Mouse (Mus musculus): ENCODE results near the gene Rhebl1.
"Not testable (repeated sequence)": the region's sequence is repeated elsewhere in the genome, so short reads cannot be mapped to it uniquely, and the experiment has no call there.

Rhebl1 gene

GRCm38 (mm10) chr15:98893940-98894745, at the start of gene Rhebl1:
Rhebl1 (minus strand) TSS chr15:98894540.
- no peak for DNase-seq (ENCODE audit: low read depth)

GRCm38 (mm10) chr15:98943133-98943532, 48.8 kb upstream of the Rhebl1 start:
- DNase-seq (ENCODE audit: low read depth) = no peak

DNA sequence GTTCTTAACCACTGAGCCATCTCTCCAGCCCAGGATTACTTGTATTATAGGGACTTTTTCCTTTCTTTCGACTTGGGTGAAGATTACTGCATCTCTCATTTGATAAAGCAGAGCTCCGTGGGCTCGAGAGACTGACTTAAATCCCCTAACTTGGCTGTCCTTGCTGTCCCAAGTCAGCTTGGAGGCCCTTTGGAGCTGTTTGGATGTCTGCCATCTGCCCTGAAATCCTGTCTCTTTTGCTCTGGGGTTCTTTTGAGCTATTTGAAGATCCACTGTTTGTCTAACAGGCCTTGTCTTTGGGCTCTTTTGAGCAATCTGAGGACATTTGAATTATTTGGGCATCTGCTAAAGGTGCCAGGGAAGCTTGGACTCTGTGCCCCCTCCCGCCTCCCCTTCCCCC, 47.7 kb upstream of the Rhebl1 start:
- DNase-seq (ENCODE audit: low read depth) = no peak

DNA sequence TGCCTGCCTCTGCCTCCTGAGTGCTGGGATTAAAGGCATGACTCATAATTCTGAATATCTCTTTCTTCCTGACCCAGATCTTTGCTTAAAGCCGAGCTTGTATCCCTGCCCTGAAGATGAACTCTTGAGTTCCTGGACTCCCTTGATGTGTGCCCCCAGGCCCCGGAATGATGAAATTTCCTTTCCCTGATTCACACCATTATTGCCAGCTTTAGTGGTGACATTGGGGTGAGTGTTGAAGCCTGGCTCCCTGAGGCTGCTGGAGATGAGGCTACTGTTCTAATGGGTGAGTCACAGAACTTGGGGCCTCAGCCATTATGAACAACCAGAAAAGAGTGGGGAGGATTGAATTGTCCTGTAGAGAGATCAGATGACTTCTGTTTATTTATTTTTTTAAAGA, 47.2 kb upstream of the Rhebl1 start:
- peak; percentile 56 for DNase-seq (ENCODE audit: low read depth)

DNA sequence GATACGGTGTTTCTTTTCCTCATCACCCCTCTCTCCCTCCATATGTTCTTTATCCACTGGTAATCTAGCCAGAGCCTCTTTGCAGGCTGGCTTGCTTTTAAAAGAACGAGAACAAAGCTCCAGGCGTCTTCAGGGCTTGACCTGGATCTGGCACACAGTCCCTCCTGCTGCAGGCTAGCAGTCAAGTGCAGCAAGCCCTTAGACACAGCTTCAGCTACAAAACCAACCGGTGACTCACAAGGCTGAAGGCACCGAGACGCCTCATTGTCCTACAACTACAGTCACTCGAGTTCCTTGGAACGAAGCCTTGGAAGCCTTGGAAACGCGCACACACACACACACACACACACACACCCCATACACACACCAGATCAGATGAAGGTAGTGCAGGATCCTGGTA, 46.5 kb upstream of the Rhebl1 start:
- no peak for DNase-seq (ENCODE audit: low read depth)

DNA sequence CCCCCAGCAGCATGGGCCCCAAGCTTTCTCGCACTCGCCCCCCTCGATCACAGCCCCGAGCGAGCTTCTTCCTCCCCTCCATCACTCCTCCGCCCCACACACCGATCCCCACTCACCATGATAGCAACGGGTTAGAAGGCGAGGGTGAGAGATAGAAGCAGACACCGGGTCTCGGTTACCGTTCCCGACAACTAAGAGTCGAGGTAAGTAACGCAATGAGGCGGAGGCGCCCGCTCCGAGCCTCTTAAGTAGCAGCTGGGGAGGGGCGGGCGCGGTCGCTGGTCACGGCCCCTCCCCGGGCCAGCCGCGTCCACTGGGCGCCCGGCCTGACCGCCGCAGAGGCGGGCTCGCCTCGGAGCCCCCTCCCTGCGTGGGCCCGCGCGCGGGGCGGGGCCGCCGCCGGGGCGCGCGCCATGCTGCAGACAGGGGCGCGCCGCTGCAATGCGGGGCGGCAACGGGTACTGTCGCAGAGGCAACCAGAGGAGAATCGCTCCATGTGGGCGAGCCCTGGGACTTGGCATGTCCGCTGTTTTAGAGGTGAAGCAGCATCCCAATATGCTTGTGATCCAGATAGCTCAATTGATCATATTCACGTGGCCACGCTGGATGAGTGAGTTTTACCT, 40.0 kb upstream of the Rhebl1 start, which contains the start of gene Tuba1b:
Tuba1b (minus strand) TSS at position 349 of the 623 bp plus-strand sequence.
- DNase-seq (ENCODE audit: low read depth) = peak; percentile 97

- peak; percentile 99 for DNase-seq (ENCODE audit: low read depth)
Measured at GRCm38 (mm10) chr15:98933833-98934216, 39.5 kb upstream of the Rhebl1 start.

GRCm38 (mm10) chr15:98933004-98933671, 38.8 kb upstream of the Rhebl1 start:
- DNase-seq (ENCODE audit: low read depth) = peak; percentile 33

DNA sequence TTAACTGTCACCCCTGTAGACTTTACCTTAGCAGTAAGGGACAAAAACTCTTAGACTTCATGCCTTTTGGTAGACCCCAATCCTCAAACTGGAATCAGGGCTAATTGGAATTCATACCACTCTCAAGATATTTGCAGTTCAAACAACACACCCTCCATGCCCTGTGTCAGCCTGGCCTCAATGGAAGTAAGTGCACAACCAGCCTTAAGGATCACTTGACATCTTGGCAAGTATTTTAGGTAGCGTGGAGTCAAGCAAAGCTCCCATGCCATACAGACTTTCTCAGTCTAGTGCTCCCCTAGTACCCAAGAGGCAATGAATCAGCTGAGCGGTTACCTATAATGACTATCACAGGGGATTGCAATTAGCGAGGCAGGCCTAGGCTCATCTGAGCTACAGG, 36.7 kb upstream of the Rhebl1 start:
- no peak for DNase-seq (ENCODE audit: low read depth)

- no peak for DNase-seq (ENCODE audit: low read depth)
Measured at GRCm38 (mm10) chr15:98930017-98930734, 35.8 kb upstream of the Rhebl1 start.

GRCm38 (mm10) chr15:98928598-98929240, 34.4 kb upstream of the Rhebl1 start:
- peak; percentile 91 for DNase-seq (ENCODE audit: low read depth)

DNA sequence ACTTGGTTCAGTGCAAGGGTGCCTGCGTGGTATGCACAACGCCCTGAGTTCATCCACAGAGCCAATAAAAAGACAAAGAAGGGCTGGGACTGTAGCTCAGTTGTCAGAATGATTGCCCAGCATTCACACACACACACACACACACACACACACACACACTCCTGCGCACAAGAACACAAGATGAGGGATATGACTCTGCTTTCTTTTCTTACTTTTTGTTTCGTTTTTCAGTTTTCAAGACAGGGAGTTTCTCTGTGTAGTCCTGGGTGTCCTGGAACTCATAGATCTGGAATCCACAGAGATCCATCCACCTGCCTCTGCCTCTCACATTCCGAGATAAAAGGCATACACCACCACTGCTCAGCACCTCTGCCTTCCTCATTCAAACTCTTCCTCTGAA, 33.2 kb upstream of the Rhebl1 start:
- no peak for DNase-seq (ENCODE audit: low read depth)

DNA sequence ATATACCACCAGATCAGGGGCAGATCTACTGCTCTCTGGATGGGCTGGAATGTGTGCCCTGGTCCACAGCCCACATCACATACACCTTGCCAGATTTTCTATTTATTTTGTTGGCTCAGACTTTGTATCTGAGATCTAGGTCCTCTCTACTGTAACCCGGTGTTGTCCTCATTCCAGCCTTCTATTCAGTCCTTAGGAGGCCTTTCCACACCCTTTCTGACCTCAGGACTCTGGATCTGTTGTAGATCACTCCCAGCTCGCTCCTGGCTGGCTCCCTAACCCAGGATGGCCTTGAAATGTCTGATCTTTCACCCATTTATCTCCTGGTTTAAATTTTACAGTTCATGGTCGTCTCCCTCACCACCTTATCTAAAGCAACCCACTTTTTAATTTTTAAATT, 30.3 kb upstream of the Rhebl1 start:
- DNase-seq (ENCODE audit: low read depth) = no peak

DNA sequence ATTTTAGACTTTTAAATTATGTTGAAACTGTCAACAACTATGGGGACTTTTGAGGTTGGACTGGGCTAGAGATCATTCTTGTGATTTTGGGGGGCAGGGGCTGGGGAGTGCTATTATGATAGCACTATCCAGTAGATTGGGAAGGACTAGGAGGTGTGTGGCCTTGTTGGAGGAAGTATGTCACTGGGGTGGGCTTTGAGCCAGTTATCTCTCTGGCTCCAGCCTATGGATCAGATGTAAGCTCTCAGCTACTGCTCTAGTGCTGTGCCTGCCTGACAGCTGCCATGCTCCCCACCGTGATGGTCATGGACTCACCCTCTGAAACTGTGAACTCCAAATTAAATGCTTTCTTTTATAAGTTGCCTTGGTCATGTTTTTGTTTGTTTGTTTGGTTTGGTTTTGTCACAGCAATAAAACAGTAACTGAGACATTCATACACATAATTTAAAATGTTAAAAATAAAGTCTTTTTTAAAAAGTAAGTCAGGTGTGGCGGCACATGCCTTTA, 28.7 kb upstream of the Rhebl1 start:
- no peak for DNase-seq (ENCODE audit: low read depth)

GRCm38 (mm10) chr15:98922581-98922980, 28.2 kb upstream of the Rhebl1 start:
- DNase-seq (ENCODE audit: low read depth) = peak; percentile 23

- no peak for DNase-seq (ENCODE audit: low read depth)
Measured at GRCm38 (mm10) chr15:98921510-98921909, 27.2 kb upstream of the Rhebl1 start.

DNA sequence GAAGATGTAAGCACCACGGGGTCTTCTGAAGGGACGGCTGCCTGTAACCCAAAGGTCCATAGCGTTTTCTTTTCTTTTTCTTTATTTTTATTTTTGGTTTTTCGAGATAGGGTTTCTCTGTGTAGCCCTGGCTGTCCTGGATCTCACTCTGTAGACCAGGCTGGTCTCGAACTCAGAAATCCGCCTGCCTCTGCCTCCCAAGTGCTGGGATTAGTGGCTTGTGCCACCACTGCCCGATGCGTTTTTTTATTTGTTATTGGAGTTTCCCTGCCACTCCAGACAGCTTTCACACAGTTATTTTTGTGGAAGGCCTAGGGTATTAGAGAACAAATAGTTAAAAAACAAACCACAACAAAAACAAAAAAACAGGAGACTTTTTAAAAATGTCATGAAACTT, 24.2 kb upstream of the Rhebl1 start:
- not testable (repeated sequence) for DNase-seq (ENCODE audit: low read depth)

GRCm38 (mm10) chr15:98917538-98918498, 23.5 kb upstream of the Rhebl1 start, which contains the start of gene Lmbr1l:
Lmbr1l (minus strand) TSS chr15:98918231.
- peak; percentile 100 for DNase-seq (ENCODE audit: low read depth)

DNA sequence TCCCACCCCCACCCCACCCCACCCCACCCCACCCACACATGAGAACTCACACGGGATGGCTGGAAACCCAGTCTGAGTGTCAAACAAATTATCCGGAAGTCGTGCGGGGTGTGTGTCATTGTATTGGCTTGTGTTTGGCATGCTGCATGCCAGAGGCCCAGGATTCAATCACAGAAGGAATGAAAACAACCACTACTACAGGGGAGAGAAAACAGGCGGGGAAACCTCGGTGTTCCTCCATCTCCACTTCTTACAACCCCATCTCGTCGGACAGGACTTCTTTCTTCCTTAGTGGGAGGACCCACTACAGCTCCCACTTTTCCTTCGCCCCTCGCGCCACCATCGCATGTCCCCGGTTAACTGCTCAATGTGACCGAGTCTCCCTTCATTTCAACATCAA, 22.8 kb upstream of the Rhebl1 start:
- peak; percentile 65 for DNase-seq (ENCODE audit: low read depth)

DNA sequence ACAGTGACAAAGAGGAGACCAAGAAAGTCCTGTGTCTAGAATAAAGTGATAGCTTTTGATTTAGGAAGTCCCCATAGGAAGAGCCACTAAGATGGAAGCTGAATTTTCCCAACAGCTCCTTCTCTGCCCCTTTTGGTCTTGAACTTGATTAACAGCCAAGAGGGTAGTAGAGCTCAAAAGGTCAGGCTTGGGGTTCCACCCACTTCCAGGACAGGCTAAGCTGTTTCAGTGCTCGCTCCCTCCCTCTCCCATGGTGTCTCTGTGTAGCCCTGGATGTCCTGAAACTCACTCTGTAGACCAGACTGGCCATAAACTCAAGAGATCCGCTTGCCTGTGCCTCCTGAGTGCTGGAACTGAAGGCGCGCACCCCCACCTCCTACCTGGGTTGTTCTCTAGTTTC, 21.7 kb upstream of the Rhebl1 start:
- DNase-seq (ENCODE audit: low read depth) = no peak
